Mouse (Mus musculus): ENCODE results near the gene Plau. TPM values are rescaled to one million over a fixed set of nuclear protein-coding genes. Genes with fewer than 3 reads are reported as not detected.

Plau gene
- polyA plus RNA-seq, 1 experiment = 0.90 TPM

- Histone ChIP-seq H3K4me1 (ENCODE audit: control insufficient read depth, insufficient read depth, low read length) (no peaks in the 10 kb centered on the region), H3K27me3 (ENCODE audit: control insufficient read depth, insufficient read depth, low read length) (no peaks in the 10 kb centered on the region), H3K27ac (ENCODE audit: insufficient read depth, low read length) (no peak overlapping the region), H3K4me3 (replicated peaks; ENCODE audit: insufficient read depth, low read depth, low read length) (no peak overlapping the region)
- TF ChIP-seq POLR2A (IDR thresholded peaks at IDR 0.05; ENCODE audit: borderline replicate concordance, insufficient read depth, low read length) (no peak), CTCF (IDR thresholded peaks at IDR 0.05; ENCODE audit: borderline replicate concordance, insufficient read depth, low read depth, low read length) (no peak)
- no peak for DNase-seq
- 93% methylated on average over 2 of the region's 2 CpGs for WGBS
Measured at GRCm38 (mm10) chr14:20841526-20841925, 5.1 kb downstream of the Plau start.

- Histone ChIP-seq H3K4me3 (replicated peaks; ENCODE audit: insufficient read depth, low read depth, low read length) (no peak overlapping the region), H3K27ac (ENCODE audit: insufficient read depth, low read length) (no peak overlapping the region), H3K27me3 (ENCODE audit: control insufficient read depth, insufficient read depth, low read length) (no peaks in the 10 kb centered on the region), H3K4me1 (ENCODE audit: control insufficient read depth, insufficient read depth, low read length) (no peaks in the 10 kb centered on the region)
- no peak for DNase-seq
- TF ChIP-seq CTCF (IDR thresholded peaks at IDR 0.05; ENCODE audit: borderline replicate concordance, insufficient read depth, low read depth, low read length) (no peak), POLR2A (IDR thresholded peaks at IDR 0.05; ENCODE audit: borderline replicate concordance, insufficient read depth, low read length) (no peak)
- WGBS = 84% methylated on average over 3 of the region's 3 CpGs
Measured at GRCm38 (mm10) chr14:20842629-20843028, 6.2 kb downstream of the Plau start.

- TF ChIP-seq CTCF (IDR thresholded peaks at IDR 0.05; ENCODE audit: borderline replicate concordance, insufficient read depth, low read depth, low read length) (no peak), POLR2A (IDR thresholded peaks at IDR 0.05; ENCODE audit: borderline replicate concordance, insufficient read depth, low read length) (no peak)
- WGBS = 91% methylated on average over 6 of the region's 6 CpGs
Measured at GRCm38 (mm10) chr14:20844126-20844525, 7.7 kb downstream of the Plau start.

GRCm38 (mm10) chr14:20844671-20845576 lies 8.5 kb downstream of the Plau start:
- Histone ChIP-seq H3K4me1 (ENCODE audit: control insufficient read depth, insufficient read depth, low read length) (no peaks in the 10 kb centered on the region), H3K27ac (ENCODE audit: insufficient read depth, low read length) (no peak overlapping the region), H3K27me3 (ENCODE audit: control insufficient read depth, insufficient read depth, low read length) (no peaks in the 10 kb centered on the region), H3K4me3 (replicated peaks; ENCODE audit: insufficient read depth, low read depth, low read length) (no peak overlapping the region)
- WGBS = 90% methylated on average over 10 of the region's 10 CpGs
- TF ChIP-seq CTCF (IDR thresholded peaks at IDR 0.05; ENCODE audit: borderline replicate concordance, insufficient read depth, low read depth, low read length) (no peak), POLR2A (IDR thresholded peaks at IDR 0.05; ENCODE audit: borderline replicate concordance, insufficient read depth, low read length) (no peak)
- no peak for DNase-seq

More at GRCm38 (mm10) chr14:20844126-20844525, 7.7 kb downstream of the Plau start:
- no peak for DNase-seq
- no peak overlapping the region for H3K27ac ChIP-seq (ENCODE audit: insufficient read depth, low read length)
- H3K4me3 ChIP-seq (replicated peaks; ENCODE audit: insufficient read depth, low read depth, low read length) = no peak overlapping the region
- H3K4me1 ChIP-seq (ENCODE audit: control insufficient read depth, insufficient read depth, low read length) = no peaks in the 10 kb centered on the region
- H3K27me3 ChIP-seq (ENCODE audit: control insufficient read depth, insufficient read depth, low read length) = no peaks in the 10 kb centered on the region

GRCm38 (mm10) chr14:20845577-20846088 lies 9.2 kb downstream of the Plau start:
- Histone ChIP-seq H3K4me1 (ENCODE audit: control insufficient read depth, insufficient read depth, low read length) (no peaks in the 10 kb centered on the region), H3K4me3 (replicated peaks; ENCODE audit: insufficient read depth, low read depth, low read length) (no peak overlapping the region), H3K27ac (ENCODE audit: insufficient read depth, low read length) (no peak overlapping the region), H3K27me3 (ENCODE audit: control insufficient read depth, insufficient read depth, low read length) (no peaks in the 10 kb centered on the region)
- no peak for DNase-seq
- TF ChIP-seq POLR2A (IDR thresholded peaks at IDR 0.05; ENCODE audit: borderline replicate concordance, insufficient read depth, low read length) = no peak
- no peak for TF ChIP-seq CTCF (IDR thresholded peaks at IDR 0.05; ENCODE audit: borderline replicate concordance, insufficient read depth, low read depth, low read length)
- 80% methylated on average over 9 of the region's 9 CpGs for WGBS

- no peak overlapping the region for H3K27ac ChIP-seq (ENCODE audit: insufficient read depth, low read length)
- 80% methylated on average over 7 of the region's 7 CpGs for WGBS
- H3K4me1 ChIP-seq (ENCODE audit: control insufficient read depth, insufficient read depth, low read length) = no peaks in the 10 kb centered on the region
- DNase-seq = no peak
- TF ChIP-seq POLR2A (IDR thresholded peaks at IDR 0.05; ENCODE audit: borderline replicate concordance, insufficient read depth, low read length) (no peak), CTCF (IDR thresholded peaks at IDR 0.05; ENCODE audit: borderline replicate concordance, insufficient read depth, low read depth, low read length) (no peak)
- no peak overlapping the region for H3K4me3 ChIP-seq (replicated peaks; ENCODE audit: insufficient read depth, low read depth, low read length)
- no peaks in the 10 kb centered on the region for H3K27me3 ChIP-seq (ENCODE audit: control insufficient read depth, insufficient read depth, low read length)
Measured at GRCm38 (mm10) chr14:20846214-20846613, 9.8 kb downstream of the Plau start.

- Histone ChIP-seq H3K27me3 (ENCODE audit: control insufficient read depth, insufficient read depth, low read length) (no peaks in the 10 kb centered on the region), H3K27ac (ENCODE audit: insufficient read depth, low read length) (no peak overlapping the region), H3K4me1 (ENCODE audit: control insufficient read depth, insufficient read depth, low read length) (no peaks in the 10 kb centered on the region), H3K4me3 (replicated peaks; ENCODE audit: insufficient read depth, low read depth, low read length) (no peak overlapping the region)
- 64% methylated on average over 3 of the region's 3 CpGs for WGBS
- TF ChIP-seq CTCF (IDR thresholded peaks at IDR 0.05; ENCODE audit: borderline replicate concordance, insufficient read depth, low read depth, low read length) = no peak
- TF ChIP-seq POLR2A (IDR thresholded peaks at IDR 0.05; ENCODE audit: borderline replicate concordance, insufficient read depth, low read length) = no peak
- DNase-seq = no peak
Measured at GRCm38 (mm10) chr14:20847637-20848129, 11.2 kb downstream of the Plau start.

GRCm38 (mm10) chr14:20849753-20850152 lies 13.3 kb downstream of the Plau start:
- no peak for DNase-seq

More at GRCm38 (mm10) chr14:20849753-20850152, 13.3 kb downstream of the Plau start:
- no peaks in the 10 kb centered on the region for H3K27me3 ChIP-seq (ENCODE audit: control insufficient read depth, insufficient read depth, low read length)
- TF ChIP-seq POLR2A (IDR thresholded peaks at IDR 0.05; ENCODE audit: borderline replicate concordance, insufficient read depth, low read length) = no peak
- no peak for TF ChIP-seq CTCF (IDR thresholded peaks at IDR 0.05; ENCODE audit: borderline replicate concordance, insufficient read depth, low read depth, low read length)
- WGBS = 82% methylated on average over 4 of the region's 4 CpGs
- no peak overlapping the region for H3K4me3 ChIP-seq (replicated peaks; ENCODE audit: insufficient read depth, low read depth, low read length)
- no peak overlapping the region for H3K27ac ChIP-seq (ENCODE audit: insufficient read depth, low read length)
- H3K4me1 ChIP-seq (ENCODE audit: control insufficient read depth, insufficient read depth, low read length) = no peaks in the 10 kb centered on the region
